Mouse (Mus musculus) retina, postnatal 7 days (tissue): Measurements from ENCODE around the gene Scamp2.

Source experiments
- DNase-seq: peaks from one replicate; pipeline ENCODE4 v3.0.0-alpha.2; 2012; ENCODE audit warnings: low read depth, low spot score

The Scamp2 gene

DNA sequence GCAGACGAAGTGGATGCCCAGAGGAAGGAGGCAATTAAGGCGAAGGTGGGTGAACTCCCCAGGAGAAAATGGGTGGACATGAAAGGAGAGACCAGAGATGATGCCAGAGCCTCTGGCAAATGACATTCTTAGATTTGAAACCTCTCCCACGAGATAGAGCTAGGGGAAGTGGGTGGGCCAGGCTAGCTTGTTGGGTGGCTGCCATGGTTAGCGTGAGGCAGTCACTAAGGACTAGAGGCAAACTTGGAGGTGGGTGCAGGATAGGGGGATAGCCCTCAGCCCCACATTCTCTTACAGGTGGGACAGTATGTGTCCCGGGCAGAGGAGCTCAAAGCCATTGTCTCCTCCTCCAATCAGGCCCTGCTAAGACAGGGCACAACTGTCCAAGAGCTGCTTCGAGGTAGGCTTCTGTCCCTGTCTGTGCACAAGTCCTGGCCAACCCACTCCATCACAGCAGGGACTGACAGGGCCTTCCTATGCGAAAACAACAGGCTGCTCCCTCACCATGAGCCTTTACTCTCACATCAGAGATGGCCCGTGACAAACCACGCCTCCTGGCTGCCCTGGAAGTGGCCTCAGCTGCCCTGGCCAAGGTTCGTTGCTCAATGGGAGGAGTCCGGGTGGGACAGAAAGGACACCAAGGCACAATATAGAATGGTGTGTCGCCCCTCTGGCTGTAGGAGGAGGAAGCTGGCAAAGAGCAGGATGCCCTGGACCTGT is 32.9 kb downstream of the Scamp2 start:
- no peak for DNase-seq

DNA sequence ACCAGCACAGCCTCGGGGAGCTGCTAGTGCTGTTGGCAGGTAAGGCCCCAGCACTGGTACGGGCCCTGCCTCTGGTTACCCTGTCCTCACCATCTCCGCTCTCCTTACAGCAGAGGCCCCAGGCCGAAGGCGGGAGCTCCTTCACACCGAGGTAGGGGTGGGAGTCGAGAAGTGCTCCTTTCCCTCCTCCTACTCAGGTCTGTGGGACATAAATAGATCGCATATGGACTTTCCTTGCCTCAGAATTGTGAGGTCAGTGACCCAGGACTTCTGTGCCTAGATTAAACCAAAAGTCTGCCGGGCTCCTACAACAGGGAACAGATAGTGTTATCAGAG is 33.4 kb downstream of the Scamp2 start:
- no peak for DNase-seq

DNA sequence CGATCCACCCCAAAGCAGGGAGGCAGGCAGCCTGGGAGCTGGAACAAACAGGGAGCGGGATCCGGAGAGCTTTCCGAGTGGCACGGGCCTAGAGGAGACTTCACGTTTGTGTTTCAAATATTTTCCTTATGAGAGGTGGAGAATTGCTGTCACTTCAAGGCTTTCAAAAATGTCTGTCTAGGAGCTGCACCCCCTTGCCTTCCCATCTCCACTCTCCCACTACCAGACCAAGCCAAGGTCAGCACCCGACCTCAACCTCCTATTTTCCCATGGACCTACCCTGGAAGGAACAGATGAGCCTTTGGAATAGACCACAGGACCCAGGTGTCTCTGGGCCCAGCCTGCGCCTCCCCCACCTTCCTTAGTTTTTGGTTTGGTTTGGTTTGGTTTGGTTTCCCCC is 36.5 kb downstream of the Scamp2 start:
- no peak for DNase-seq

DNA sequence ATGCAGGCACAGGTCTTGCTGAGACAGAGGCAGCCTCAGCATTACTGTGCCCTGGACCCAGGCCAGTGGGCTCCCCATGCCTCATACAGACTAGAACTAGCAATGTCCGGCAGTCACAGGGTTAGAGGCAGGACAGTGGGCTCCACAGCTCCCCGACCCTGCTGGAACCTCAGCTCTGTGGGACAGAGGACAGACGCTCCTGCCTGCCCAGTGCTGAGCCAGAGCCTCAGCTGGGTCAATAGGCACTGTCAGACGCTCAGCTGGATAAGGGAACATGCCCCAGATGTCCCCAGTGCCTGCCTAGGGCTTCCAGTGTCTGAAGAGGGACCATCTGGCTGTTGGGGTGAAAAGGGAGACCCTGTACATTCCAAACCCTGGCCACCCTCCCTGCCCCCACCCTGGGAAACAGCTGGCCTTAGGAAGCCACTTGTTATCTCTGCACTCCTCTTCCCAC is 37.2 kb downstream of the Scamp2 start:
- DNase-seq = no peak

DNA sequence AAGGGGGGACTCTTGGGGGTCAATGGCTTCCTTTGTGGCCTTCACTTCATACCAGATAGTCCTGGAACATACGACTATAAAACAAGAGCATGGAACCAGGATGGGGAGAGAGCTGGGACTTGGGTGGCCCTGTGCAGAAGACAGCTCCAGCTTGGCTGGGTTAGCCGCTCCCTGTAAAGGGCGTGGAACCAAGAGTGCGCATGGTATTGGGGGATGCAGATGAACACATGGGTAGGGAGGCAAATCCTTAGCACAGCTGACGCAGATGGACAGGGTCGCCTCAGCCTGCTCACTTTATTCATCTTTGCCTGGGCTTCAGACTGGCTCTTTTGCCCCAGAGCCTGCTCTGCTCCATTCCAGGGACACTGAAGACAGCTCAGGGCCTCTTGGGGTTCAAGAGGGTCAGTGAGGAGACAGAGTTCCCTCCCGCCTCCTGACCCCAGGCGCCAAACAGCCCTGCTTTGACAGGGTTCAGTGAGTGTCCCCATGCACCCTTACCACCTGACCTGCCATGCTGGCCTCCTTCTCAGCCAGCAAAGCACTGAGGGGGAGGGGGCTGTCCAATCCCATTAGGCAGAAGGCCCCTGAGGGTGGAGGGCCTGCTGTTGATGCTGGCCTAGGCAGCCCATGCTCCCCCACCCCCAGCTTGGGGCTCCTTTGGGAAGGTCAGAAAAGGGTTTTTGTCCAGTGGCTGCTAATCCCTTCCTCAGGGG is 38.3 kb downstream of the Scamp2 start:
- DNase-seq = peak; percentile 63

DNA sequence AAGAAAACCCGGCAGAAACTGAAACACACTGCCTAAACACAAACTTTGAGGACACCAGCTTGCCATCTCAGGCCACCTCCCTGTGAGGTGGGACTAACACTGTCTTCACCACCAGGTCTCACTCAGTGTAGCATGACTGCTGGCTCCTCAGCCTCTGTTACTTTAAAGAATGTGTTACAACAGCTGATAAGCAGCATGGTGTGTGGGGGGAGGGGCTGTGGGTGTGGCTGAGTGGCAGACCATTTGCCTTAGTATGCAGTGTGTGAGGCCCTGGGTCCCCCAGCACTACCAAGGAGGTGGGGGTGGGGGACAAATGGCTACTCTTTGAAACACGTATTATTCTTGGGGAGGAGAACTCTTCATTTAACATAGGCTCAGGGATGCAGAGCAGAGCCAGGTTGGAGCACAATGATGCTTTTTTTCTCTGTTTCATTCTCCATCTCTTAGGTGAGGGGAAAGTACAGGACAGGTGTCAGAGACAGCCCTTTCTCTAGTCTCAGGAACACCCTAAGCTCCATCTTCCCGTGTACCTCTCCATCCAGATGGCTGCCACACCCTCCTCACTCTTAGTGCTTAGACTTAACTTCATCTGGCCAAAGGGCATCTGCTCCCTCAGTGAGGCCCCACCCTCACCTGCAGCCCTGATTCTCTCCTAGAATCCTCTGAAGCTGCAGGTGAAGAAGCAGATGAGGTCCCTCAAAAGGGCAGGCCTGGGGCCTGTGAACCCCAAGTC is 40.0 kb downstream of the Scamp2 start:
- DNase-seq = no peak

DNA sequence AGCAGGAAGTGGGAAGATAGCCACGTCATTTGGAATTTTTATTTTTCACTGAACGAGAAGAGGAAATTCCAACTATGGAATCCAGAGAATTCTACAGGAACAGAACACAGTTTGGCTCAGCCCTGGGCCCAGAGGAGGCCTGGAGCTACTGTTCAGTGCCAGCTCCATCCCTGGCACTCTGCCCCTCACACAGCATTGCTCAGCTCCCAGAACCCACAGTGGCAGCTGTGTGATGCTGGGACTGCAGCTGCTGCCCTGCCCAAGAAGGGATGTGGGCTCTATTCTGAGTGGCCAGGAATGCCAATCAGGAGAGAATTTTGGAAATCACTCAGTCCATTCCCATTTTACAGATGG is 40.6 kb downstream of the Scamp2 start:
- DNase-seq = no peak

DNA sequence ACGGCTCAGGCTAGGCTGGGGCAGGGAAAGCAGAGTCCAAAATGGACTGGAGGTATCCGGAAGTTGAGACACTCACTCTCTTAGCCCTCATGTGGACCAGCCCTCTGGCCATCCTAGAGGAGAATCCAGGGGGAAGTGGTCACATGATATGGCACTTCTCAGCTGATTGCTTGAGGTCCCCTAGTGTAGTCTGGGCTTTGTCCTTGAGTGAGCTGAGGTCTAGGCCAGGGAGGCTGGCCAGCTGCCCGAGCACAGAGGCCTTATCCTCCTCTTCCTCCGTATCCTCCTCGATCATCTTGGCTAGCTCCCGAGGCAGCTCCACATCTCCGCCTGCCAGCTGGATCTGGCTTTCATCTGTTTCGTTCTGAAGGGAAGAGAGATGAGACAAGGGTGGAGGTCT is 41.4 kb downstream of the Scamp2 start:
- DNase-seq = no peak

DNA sequence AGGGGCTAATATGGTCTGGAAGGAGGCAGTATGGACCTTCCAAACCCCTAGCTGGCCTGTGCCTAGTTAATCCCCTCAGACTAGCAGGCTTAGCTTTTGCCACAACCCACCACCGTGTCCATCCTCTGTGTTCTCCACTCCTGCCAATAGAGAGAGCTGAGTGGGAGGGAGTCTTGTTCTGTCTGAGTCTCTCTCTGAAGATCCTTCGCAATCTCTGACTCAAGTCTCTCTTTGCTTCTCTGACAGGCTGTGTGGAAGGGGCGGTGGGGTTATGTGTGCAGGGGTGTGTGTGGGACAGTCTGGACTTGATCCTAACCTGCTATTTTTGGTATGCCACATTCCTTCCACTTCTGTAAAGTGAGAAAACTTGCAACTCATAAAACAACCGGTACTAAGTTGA is 44.1 kb downstream of the Scamp2 start:
- DNase-seq = no peak

DNA sequence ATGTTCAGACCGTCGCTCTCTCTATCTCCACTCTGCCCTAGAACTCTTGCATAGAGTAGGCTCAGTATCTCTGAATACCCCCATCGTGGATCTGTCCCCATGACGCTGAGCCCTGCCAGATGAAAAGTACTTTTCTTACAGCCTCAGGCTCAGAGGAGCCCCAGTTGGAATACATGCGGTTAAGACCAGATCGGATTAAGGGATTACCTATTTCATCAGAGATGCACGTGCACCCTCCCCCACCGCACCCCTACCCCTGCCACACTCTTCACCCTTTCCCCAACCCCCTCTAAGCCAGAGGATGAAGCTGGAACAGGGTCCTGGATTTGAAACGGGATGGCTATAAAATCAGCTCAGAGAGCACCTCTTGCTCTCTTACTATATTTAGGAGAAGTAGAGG is 44.8 kb downstream of the Scamp2 start:
- peak; percentile 74 for DNase-seq

DNA sequence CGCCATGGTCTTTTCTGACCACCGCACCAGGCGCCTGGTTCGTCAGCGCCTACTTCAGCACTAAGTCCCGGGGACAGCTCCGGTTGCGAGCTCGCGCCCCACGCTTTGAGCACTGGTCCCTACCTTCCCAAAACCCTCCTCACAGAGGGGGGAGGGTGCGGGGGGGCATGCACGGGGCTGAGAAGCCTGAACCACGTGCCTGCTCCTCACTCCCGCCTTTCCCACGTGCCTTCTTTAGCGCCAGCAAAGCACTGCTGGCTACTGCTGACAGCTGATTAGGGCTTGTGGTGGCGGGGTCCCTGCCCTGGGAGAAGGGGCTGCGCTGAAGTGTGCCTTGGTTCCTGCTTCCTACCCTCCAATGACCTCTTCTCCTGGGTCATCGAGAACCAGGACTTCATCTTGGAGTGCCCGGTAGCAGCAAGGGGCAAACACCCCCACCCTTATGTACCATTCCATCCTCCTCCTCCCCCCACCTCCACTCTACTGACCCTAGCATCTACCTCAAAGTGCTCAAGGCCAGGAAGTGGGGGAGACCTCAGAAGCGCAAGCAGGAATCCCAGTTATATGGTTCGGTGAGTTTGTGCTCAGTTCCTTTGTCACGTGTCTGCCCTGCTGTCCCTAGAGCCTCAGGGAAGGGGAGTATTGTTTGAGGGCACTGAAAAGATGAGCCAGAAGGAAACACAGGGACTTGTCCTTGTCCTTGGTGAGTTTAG is 45.6 kb downstream of the Scamp2 start, which contains the start of gene Cplx3:
Gene Cplx3, minus strand, starts transcription at position 143 of the 713 bp plus-strand sequence.
- peak; percentile 62 for DNase-seq

DNA sequence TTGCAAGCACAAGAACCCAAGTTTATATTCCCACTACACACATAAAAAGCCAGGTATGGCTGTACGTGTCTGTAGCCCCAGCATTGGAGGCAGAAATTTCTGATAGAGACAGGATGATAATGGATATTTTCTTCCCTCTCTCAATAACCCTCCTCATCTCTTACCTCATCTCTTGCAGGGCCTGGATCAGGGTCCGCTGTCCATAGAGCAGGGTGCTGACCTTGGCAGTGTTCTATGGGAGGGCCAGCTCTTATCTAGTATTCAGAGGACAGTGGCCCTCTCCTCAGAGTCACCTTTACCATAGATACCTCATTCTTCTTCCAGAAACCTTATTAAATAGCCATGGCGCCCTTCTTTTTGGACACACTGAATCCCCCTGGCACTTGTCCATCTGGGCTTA is 49.1 kb downstream of the Scamp2 start:
- DNase-seq = no peak

DNA sequence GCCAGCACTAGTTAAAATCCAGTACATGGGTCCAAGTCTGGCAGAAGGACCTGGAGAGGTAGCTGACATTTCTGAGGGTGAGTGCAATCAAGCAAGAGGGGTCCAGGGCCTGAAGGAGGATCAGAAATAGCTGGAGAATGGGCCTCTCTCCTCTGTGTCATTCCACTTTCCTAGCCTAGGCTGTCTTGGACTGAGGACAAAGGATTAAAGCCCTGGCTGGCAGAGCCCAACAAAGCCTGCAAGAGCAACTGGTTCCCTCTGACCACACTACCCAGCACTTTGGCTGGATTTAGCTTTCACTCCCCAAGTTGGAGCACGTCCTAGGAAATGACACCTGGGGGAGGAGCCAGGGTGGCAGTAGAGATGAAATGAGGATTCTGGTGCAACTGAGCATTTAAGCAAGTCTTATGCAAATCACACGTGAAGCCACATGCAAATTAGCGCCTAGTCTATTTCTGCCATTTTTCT is 49.6 kb downstream of the Scamp2 start:
- no peak for DNase-seq

DNA sequence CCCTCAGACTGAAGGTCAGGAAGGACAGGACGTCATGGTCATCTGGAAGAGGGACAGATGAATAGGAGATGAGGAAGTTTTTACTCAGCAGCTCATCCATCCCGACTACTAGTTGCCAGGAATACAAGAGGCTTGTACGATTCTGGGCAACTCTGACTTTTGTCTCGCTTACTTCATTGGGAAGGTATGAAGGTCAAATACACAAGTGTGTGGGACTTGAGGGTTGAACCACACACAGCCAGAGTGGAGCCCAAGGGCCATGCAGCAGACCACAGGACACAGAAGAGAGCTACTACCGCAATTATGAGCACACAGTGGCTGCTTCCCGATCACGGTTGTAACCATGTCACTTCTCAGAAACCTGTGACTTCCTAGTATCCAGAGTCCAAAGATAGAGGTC is 51.8 kb downstream of the Scamp2 start:
- DNase-seq = no peak

DNA sequence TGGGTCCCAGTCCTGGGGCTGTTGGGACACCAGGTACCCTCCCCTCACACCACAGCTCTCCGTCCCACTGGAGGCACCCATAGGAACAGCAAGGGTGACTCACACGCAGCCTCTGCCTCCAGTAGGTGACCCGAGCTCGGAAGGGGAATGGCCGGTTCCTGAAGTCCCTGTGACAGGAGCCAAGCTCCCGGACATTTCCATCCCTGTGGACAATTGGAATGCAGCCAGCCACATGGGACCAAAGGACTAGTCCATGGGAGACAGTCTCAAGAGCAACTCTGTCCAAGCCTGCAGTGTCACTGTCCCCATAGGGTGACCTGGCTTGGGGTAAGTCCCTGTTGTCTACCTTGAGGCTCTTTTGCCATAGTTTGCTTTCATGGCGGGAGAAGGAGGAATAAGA is 53.2 kb downstream of the Scamp2 start:
- DNase-seq = no peak

DNA sequence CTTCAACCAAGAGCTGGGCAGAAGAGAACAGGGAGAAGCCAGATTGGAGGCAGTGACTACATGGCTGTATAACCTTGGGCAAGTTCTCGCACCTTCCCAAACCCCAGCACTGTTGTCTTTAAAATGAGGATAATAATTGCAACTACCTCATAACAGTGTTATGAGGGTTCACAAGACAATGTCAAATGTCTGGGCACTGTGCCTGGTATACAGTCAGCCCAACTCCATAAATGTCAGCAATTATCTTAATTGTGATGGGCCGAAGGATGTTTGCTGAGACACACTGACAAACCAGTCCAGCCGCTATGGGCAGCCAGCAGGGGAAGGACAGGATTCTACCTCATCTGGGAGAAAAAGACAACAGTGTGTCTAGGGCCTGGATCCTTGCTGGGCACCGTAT is 54.0 kb downstream of the Scamp2 start:
- DNase-seq = no peak

DNA sequence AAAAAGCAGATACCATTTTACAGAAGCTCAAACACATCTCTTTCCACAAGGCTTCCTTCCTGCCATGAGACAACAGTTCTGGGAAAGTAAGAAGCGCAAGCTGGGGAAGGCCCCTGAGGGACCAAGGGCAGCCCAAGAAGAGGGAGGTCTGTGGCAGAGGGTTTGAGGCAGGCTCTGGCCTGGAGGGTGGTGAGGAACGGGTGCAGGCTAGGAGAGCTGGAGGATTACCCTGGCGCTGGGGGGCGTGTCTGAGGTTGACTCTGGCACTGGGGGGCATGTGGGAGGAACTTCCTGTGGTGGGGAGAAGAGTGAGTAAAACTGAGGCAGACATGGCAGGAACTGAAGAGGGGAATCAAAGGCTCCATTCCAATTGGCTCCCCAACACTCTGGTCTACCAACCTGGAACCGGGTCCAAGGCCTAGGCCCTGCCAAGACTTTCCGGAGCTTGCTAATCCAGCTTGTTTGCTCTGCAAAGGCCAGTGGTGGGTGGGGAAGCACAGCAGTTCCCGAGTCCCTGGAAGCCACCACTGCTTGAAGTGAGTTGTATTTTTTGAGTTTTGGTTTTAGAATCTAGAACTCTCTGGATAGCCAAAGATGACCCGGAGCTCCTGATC is 56.9 kb downstream of the Scamp2 start:
- DNase-seq = no peak

DNA sequence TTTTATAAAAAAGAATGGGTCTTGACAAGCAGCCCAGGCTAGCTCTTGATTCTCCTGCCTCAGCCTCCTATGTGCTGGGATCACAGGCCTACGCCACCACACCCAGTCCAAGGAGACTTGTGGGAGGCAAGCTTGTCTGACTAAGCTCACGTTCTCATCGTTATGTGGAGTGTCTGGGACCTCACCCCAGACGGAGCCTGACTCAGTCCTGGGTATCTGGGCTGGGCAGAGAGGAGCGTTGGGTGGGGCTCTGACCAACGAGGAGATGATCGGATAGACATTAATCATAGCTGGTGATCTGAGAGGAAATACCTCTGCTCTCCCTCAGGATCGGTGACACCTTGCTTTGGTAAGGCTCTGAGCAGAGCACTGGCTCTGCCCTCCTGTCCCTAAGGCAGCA is 58.1 kb downstream of the Scamp2 start:
- DNase-seq = no peak

DNA sequence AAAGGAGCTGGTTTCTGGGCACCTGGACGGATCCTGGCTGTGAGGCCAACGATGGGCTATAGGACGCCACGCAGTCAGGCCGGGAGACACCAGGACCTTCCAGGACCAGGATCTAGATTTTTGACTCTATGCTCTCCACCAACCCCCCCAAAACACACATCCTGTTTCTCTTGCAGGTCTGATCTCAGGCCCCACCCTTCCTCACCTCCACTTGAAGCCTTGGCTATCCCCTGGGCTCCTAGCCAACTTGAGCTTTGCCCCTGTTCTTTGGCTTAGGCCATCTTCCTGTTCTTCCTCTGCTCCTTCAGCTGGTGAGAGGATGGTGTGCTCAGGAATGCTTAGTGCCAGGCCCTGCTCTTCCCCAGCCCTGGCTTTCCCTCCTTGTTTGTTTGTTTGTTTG is 59.9 kb downstream of the Scamp2 start, which contains the start of gene Lman1l:
Gene Lman1l, minus strand, starts transcription at position 101 of the 400 bp plus-strand sequence.
- no peak for DNase-seq

DNA sequence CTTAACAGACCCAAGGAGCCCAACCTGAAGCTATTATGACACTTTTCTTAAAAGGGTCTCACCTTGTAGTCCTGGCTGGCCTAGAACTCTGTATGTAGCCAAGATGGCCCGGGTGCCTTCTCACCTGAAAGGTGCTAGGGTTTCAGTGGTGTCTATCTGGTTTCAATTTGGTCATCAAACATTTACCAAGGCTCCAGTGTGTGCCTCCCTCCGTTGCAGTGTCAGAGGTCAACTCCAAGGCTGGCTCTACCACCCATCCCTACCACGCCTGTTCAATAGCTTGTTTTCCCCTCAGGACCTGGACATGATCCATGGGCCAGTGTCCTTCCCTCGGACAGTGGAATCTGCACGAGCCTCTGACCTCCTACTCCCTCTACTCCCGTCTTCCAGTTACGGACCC is 63.6 kb downstream of the Scamp2 start:
- DNase-seq = no peak

DNA sequence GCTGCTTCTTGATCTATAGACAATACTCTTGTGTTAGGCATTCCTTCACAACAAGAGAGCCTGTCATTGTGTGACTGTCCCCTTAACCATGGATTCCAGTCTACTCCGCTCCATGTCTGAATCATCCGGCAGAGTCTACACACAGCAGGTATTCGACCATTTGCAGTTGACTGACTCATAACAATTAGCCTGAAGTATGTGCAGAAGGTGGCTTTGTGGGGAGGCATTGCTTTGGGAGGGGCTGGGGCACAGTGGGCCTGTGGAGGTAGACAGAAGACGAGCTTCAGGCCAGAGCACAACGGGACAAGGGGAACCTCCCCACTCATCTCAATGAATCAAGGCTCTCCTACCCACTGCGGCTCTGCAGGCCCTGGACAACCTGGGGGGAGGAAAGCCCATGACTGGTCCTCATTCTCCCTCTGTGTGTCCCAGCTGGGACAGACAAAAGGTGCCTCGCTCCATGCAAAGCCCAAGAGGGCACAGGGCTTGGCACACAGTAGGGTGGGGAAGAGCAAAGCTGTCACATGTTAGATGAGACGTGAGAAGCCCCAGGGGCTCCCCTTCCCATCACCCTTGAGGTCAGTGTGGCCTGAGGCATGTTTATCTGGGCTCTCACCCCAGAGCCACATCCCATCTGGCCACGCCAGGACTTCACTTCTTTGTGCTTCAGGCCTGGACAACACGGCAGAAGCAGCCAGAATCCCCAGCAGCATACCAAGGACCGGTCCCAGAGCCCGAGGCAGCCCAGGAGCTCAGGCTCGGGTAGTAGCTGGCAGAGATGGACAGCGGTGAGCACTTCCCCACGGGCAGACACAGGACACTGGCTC is 65.1 kb downstream of the Scamp2 start:
- no peak for DNase-seq
